26 mouse cellular contexts compared by ENCODE assay signal in genomic region chrX:137063202-137063601, GRCm38 (mm10). TPM values are rescaled to one million over a fixed set of nuclear protein-coding genes. Genes with fewer than 3 reads are reported as not detected.
DNase-seq lines count a peak whose midpoint lies in the region; ATAC-seq lines count a peak whose summit lies in the region.
"Had no signal": no experiment of that assay in that cellular context is flagged by ENCODE, and none has a peak within 500 bp of the region (broad histone marks: within the 10 kb centered on the region; RNA-seq: fewer than 3 reads in every experiment).

No protein-coding gene starts in this region.

- DNase-seq in layer of hippocampus, adult 11-12 months (ENCODE audit: low spot score): peak; percentile 34
- no peak for DNase-seq in layer of hippocampus, adult 9-10 months (ENCODE audit: low spot score)
- peak; percentile 10 to 11 for DNase-seq in frontal cortex, postnatal 10 days (ENCODE audit: low spot score in 2 of 2)
- peak; percentile 17 to 73 for DNase-seq in left cerebral cortex, postnatal 25 days (ENCODE audit: low spot score in 2 of 2)
- DNase-seq in right cerebral cortex, postnatal 4 days: peak; percentile 22
- no peak for DNase-seq in cerebellum, adult 18-20 months
- no peak for DNase-seq in embryo, embryonic 9.5 days (ENCODE audit: extremely low spot score)
- DNase-seq: adrenal gland, postnatal 25 days; B cell, adult 2 months; gastrocnemius, postnatal 25 days; midbrain, embryonic 14.5 days; retina, postnatal 1 day; thymus, postnatal 4 days had no signal

- no peak overlapping the region for H3K4me2 ChIP-seq in midbrain, embryonic 13.5 days (replicated peaks)
- H3K4me2 ChIP-seq: embryonic facial prominence, embryonic 15.5 days; forebrain, embryonic 15.5 days; hindbrain, embryonic 14.5 days; limb, embryonic 13.5 days had no signal

- H3K36me3 ChIP-seq in midbrain, embryonic 13.5 days: no peaks in the 10 kb centered on the region
- H3K36me3 ChIP-seq: embryonic facial prominence, embryonic 15.5 days; forebrain, embryonic 15.5 days; limb, embryonic 13.5 days had no signal

- no peaks in the 10 kb centered on the region for H3K27me3 ChIP-seq in midbrain, embryonic 13.5 days
- H3K27me3 ChIP-seq: embryonic facial prominence, embryonic 15.5 days; forebrain, embryonic 15.5 days; limb, embryonic 13.5 days had no signal

- intact Hi-C loops in left cerebral cortex, postnatal 25 days (cut with DNase I): no loop called here

- H3K4me3 ChIP-seq in midbrain, embryonic 13.5 days (replicated peaks): no peak overlapping the region
- H3K4me3 ChIP-seq: embryonic facial prominence, embryonic 15.5 days; forebrain, embryonic 15.5 days; limb, embryonic 13.5 days had no signal

- H3K27ac ChIP-seq in midbrain, embryonic 13.5 days: no peak overlapping the region
- H3K27ac ChIP-seq: embryonic facial prominence, embryonic 15.5 days; forebrain, embryonic 15.5 days; hindbrain, embryonic 14.5 days; kidney, postnatal 0 days; limb, embryonic 13.5 days; liver, embryonic 14.5 days had no signal

- no peak for ATAC-seq in midbrain, embryonic 13.5 days
- ATAC-seq: activated CD4-positive, CD25-positive, alpha-beta regulatory T cell, adult 4 months; forebrain, embryonic 15.5 days; intestine, postnatal 0 days; Patski had no signal

- H3K9ac ChIP-seq in midbrain, embryonic 13.5 days (replicated peaks): no peak overlapping the region
- H3K9ac ChIP-seq: embryonic facial prominence, embryonic 15.5 days; forebrain, embryonic 15.5 days; hindbrain, embryonic 14.5 days; limb, embryonic 13.5 days; liver, embryonic 14.5 days had no signal

- no peaks in the 10 kb centered on the region for H3K4me1 ChIP-seq in midbrain, embryonic 13.5 days (replicated peaks)
- H3K4me1 ChIP-seq: embryonic facial prominence, embryonic 15.5 days; forebrain, embryonic 15.5 days; limb, embryonic 13.5 days had no signal

- 79% methylated on average over 9 of the region's 9 CpGs for WGBS in midbrain, embryonic 13.5 days

- H3K9me3 ChIP-seq in midbrain, embryonic 13.5 days: no peaks in the 10 kb centered on the region
- H3K9me3 ChIP-seq: embryonic facial prominence, embryonic 15.5 days; forebrain, embryonic 15.5 days; limb, embryonic 13.5 days had no signal

RNA-seq across cellular contexts. Expression of gene Fam199x, which starts 13.8 kb away (rescaled TPM):
- total RNA-seq in left cerebral cortex, postnatal 25 days (2021): 1 to 10 TPM; 7.9 to 9.1 TPM
- polyA plus RNA-seq in midbrain, embryonic 13.5 days (2015; fragmentation: Nextera tagmentation; extraction: Ambion mirVana): 8.2 and 9.8 TPM in 2 replicates

RNA-seq across cellular contexts. Expression of gene Slc25a53, which starts 25.1 kb away (rescaled TPM):
- 10 to 100 TPM; 23.0 to 32.1 TPM for total RNA-seq in left cerebral cortex, postnatal 25 days (2021)
- polyA plus RNA-seq in midbrain, embryonic 13.5 days (2015; fragmentation: Nextera tagmentation; extraction: Ambion mirVana): 14.7 and 16.9 TPM in 2 replicates

RNA-seq across cellular contexts. Expression of gene Esx1, which starts 58.7 kb away (rescaled TPM):
- total RNA-seq in left cerebral cortex, postnatal 25 days (2021): not detected
- polyA plus RNA-seq in midbrain, embryonic 13.5 days (2015; fragmentation: Nextera tagmentation; extraction: Ambion mirVana): not detected in 2 replicates
- total RNA-seq: adrenal gland, postnatal 25 days; gastrocnemius, postnatal 25 days; heart, postnatal 10 days; layer of hippocampus, postnatal 14 days had no signal
- polyA plus RNA-seq: activated CD4-positive, CD25-positive, alpha-beta regulatory T cell, adult 4 months; embryonic facial prominence, embryonic 15.5 days; forebrain, embryonic 15.5 days; hindbrain, embryonic 14.5 days; intestine, postnatal 0 days; kidney, postnatal 0 days; limb, embryonic 13.5 days; liver, embryonic 14.5 days; lung, embryonic 16.5 days; midbrain, embryonic 14.5 days had no signal

Comparison
In these comparisons a context has a peak if more than half of its experiments do, and no peak if none do; other contexts are left out.
1. DNase-seq: peak in layer of hippocampus, adult 11-12 months (single experiment), frontal cortex, postnatal 10 days (2 of 2), left cerebral cortex, postnatal 25 days (2 of 2) and right cerebral cortex, postnatal 4 days (single experiment); none in layer of hippocampus, adult 9-10 months (single experiment), cerebellum, adult 18-20 months (0 of 2) and embryo, embryonic 9.5 days (single experiment).